Mouse (Mus musculus) adrenal gland, adult 2 months (tissue): ENCODE results near the gene Prdm1. TPM values are rescaled to one million over a fixed set of nuclear protein-coding genes. Genes with fewer than 3 reads are reported as not detected.

Source experiments
- DNase-seq: peaks from one replicate; pipeline ENCODE4 v3.0.0; 2021
- polyA plus RNA-seq: library from polyadenylated mRNA; depleted of rRNA; stranded (reverse); fragments of >200 nt; gene quantifications from 2 replicates; pipeline ENCODE4 v1.2.3, GENCODE M21; 2012
- total RNA-seq, 2 experiments: library from RNA; stranded (reverse); gene quantifications; 2 replicates each; pipeline ENCODE4 v1.2.3; 2021

Gene Prdm1
- total and polyA plus RNA-seq, 3 experiments, result 1.3 to 2.2 (median 1.5) TPM

GRCm38 (mm10) chr10:44456757-44457595, 71.3 kb downstream of the Prdm1 start:
- peak; percentile 60 for DNase-seq

DNA sequence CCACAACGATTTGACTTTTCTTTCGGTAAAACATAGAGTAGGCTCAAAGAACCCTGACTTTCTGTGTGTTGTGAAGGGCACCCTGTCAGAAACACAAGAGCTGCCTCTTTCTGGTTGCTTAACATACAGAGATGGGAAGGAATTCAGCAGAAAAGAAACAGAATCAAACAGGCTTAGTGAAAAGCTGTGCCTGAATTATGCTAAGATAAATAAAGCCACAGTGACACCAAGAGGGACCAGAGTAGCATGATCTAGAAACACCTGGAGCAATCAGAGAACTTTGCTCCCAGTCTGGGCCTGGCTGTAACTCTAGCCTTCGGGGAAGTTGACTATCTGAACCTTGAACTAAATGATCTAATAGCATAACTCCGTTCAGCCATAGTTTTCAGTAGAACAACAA, 73.5 kb downstream of the Prdm1 start:
- no peak for DNase-seq

GRCm38 (mm10) chr10:44454111-44454510, 74.2 kb downstream of the Prdm1 start:
- no peak for DNase-seq

DNA sequence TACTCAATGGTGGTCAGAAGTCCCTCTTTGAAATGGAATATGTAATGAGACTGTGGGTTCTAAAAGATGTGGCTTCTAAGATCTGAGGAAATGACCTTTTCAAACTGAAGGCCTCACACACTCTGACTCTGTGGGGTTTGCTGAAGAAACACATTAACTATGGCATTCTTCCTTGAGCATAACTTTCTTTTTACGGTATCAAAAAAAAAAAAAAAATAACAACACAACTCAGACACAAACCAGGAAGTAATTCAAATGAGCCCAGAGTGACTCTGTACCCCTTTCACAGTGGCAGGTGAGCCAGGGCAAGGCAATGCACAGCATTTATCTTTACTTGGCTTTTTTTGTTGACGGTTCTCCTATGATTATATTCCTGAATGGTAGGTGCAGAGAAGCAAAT, 77.5 kb downstream of the Prdm1 start:
- no peak for DNase-seq

- DNase-seq, result no peak
Measured at GRCm38 (mm10) chr10:44450108-44450507, 78.2 kb downstream of the Prdm1 start.

GRCm38 (mm10) chr10:44449666-44450065, 78.6 kb downstream of the Prdm1 start:
- no peak for DNase-seq

DNA sequence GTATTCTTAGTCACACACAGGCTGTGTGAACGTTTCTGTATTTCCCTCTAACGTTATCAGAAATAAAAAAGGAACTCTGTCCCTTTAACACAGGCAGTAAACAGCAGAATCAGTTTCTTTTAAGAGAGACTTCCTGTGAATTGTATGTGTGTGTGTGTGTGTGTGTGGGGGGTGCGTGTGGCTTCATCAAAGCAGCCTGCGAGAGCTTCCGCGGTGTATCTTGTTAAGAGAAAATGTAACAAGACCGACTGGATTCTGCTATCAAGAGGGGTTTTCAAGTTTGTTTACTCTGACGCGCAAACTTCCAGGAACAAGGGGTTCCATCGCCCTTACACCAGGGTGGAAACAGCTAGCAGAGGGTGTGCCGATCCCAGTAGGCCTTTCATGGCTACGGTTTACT, 80.1 kb downstream of the Prdm1 start:
- no peak for DNase-seq

GRCm38 (mm10) chr10:44447406-44448139, 80.7 kb downstream of the Prdm1 start:
- DNase-seq, result no peak

DNA sequence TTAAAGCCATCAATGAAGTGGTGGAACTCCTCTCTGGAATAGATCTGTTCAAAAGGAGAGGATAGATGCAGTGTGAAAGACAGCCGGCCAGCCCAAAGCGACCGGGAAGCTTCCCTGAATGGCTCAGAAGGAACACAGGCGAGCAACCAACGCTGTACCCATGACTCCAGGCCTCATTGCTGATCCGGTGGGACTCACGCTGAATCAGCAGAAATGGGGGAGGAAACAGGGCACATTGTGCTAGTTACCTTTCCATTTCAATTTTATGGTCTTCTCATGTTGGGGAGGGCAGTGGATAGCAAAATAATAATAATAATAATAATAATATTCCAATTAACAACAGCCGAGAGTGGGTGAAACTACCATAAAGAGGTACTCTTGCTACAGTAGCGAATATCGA, 81.3 kb downstream of the Prdm1 start:
- DNase-seq, result no peak

DNA sequence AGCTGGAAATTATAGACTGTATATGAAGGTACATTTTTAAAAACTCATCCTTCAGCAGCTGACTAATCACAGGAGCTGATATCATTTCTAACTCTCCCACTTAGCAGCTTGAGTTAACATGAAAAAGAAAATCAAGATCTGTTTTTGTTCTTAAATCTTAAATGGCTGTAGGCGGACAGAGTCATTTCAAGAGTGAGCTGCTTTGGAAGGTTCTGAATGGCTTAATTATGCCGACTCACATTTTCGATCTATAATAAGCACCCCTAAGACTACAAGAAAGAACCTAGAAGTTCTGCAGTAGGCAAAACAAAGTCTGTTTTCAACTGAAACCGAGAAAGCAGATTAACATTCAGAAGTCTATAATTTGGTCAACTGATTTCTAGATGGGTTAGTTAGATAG, 83.9 kb downstream of the Prdm1 start:
- no peak for DNase-seq

- DNase-seq, result no peak
Measured at GRCm38 (mm10) chr10:44443696-44444095, 84.6 kb downstream of the Prdm1 start.

DNA sequence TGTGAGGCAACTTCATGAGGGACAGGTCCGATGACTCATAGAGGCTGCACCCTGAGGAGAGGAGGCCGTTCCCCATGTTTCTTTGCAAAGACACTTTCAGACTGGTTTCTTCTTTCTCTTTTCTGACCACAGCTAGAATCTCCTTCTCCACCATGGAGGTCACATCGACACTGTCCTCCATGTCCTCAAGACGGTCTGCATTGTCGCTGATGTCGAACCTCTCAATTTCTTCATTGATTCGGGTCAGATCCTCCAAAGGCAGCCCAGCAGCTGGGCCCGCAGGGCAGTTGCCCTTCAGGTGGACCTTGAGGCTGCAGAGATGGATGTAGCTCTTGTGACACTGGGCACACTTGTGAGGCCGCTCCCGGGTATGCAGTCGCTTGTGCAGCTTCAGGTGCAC, 88.6 kb downstream of the Prdm1 start:
- peak; percentile 55 for DNase-seq

DNA sequence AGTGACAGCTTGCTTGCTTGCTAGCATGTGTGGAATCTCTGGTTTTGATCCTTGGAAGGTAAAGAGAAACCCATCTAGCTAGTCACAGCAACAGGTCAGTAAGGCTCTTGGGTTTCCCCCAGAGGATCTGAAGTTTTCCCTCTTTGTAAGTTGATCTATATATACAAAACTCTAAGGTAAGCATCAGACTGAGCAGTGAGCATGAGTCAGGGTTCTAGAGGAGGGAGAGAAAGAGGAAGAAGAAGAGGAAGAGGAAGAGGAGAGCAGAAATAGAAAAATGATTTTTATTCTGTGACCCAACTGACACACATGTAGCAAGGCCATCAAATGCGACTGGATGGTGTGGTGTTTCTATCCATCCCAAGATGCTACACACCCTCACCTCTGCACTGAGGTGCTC, 90.7 kb downstream of the Prdm1 start:
- DNase-seq, result no peak

- DNase-seq, result no peak
Measured at GRCm38 (mm10) chr10:44435956-44436355, 92.3 kb downstream of the Prdm1 start.

- no peak for DNase-seq
Measured at GRCm38 (mm10) chr10:44434702-44435181, 93.6 kb downstream of the Prdm1 start.

DNA sequence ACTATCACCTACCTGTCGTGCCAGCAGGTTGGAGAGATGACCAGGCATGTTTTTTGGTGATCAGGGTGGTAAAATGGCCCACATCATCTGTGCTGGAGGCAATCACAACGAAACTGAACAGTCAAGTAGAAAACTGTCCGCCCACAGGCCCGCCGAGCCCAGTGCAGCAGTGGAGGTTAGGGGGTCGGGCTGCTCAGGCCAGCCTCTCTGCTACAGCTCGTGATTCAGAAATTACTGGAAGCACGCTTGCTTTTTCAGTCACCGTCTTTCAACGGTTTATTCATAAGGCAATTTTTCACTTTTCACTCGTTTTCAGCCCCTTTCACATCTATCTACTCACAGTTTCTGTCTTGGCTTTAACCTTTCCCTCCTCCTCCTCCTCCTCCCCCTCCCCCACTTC, 96.1 kb downstream of the Prdm1 start:
- DNase-seq, result no peak

GRCm38 (mm10) chr10:44431689-44432088, 96.6 kb downstream of the Prdm1 start:
- no peak for DNase-seq

- no peak for DNase-seq
Measured at GRCm38 (mm10) chr10:44429177-44429888, 99.0 kb downstream of the Prdm1 start.

GRCm38 (mm10) chr10:44427891-44428361, 100.4 kb downstream of the Prdm1 start:
- DNase-seq, result peak; percentile 81

- DNase-seq, result peak; percentile 35
Measured at GRCm38 (mm10) chr10:44427426-44427825, 100.9 kb downstream of the Prdm1 start.

GRCm38 (mm10) chr10:44425013-44425412, 103.3 kb downstream of the Prdm1 start:
- DNase-seq, result peak; percentile 68

GRCm38 (mm10) chr10:44421896-44422295, 106.4 kb downstream of the Prdm1 start:
- DNase-seq, result no peak
